Mouse (Mus musculus) midbrain, postnatal 0 days (tissue): ENCODE results near the gene Sufu. TPM values are rescaled to one million over a fixed set of nuclear protein-coding genes. Genes with fewer than 3 reads are reported as not detected.

ENCODE experiments used
- ATAC-seq: fragments of 200-750 bp; cut with Nextera tagmentation; 2 replicates; pipeline ENCODE4 v1.8.0; 2017; ENCODE audit warnings: moderate number of reproducible peaks, mild to moderate bottlenecking, moderate TSS enrichment, moderate library complexity; ENCODE audit not compliant: low FRiP score
- DNase-seq: peaks from one replicate; pipeline ENCODE4 v3.0.0-alpha.2; 2015; ENCODE audit warnings: low spot score
- H3K27ac ChIP-seq: fragments of 300-500 bp; sonication (generic); 2 replicates; pipeline ENCODE4 v1.5.1; 2014; ENCODE audit warnings: low read depth, mild to moderate bottlenecking, low read length, mixed read lengths
- H3K27me3 ChIP-seq: fragments of 300-500 bp; sonication (generic); 2 replicates; pipeline ENCODE4 v1.6.1; 2014; ENCODE audit warnings: low read length, control low read depth, mixed read lengths; ENCODE audit not compliant: insufficient read depth
- H3K36me3 ChIP-seq: fragments of 300-500 bp; sonication (generic); 2 replicates; pipeline ENCODE4 v1.6.1; 2014; ENCODE audit warnings: low read length, control low read depth, mixed read lengths; ENCODE audit not compliant: insufficient read depth
- H3K4me1 ChIP-seq: fragments of 300-500 bp; sonication (generic); 2 replicates; pipeline ENCODE4 v1.6.1; 2014; ENCODE audit warnings: mild to moderate bottlenecking, control low read depth, antibody characterized with exemption, low read length, mixed read lengths; ENCODE audit not compliant: insufficient read depth
- H3K4me2 ChIP-seq: fragments of 300-500 bp; sonication (generic); 2 replicates; pipeline ENCODE4 v1.6.1; 2014; ENCODE audit warnings: low read depth, mild to moderate bottlenecking, low read length, mixed read lengths; ENCODE audit not compliant: poor library complexity, severe bottlenecking
- H3K4me3 ChIP-seq: fragments of 300-500 bp; sonication (generic); 2 replicates; pipeline ENCODE4 v1.5.1; 2014; ENCODE audit warnings: low read depth, mild to moderate bottlenecking, low read length, moderate library complexity
- H3K9ac ChIP-seq: fragments of 300-500 bp; sonication (generic); replicated peaks from 2 replicates; pipeline ENCODE4 v1.6.1; 2014; ENCODE audit warnings: mild to moderate bottlenecking, low read length, moderate library complexity, mixed read lengths; ENCODE audit not compliant: poor library complexity, severe bottlenecking
- H3K9me3 ChIP-seq: fragments of 300-500 bp; sonication (generic); 2 replicates; pipeline ENCODE4 v1.6.1; 2016; ENCODE audit warnings: low read length, control low read depth
- CTCF ChIP-seq: IDR thresholded peaks from 2 replicates; pipeline ENCODE4 v1.5.1; 2016; ENCODE audit warnings: antibody characterized with exemption, mild to moderate bottlenecking
- WGBS: fragments of 180-500 bp; shearing (Covaris S2); extraction: QIAGEN DNeasy Blood & Tissue Kit; methylation state at CpG from one replicate; pipeline ENCODE4 v1.1.7; 2014; 5-methylcytosine and 5-hydroxymethylcytosine counted together
- polyA plus RNA-seq: library from polyadenylated mRNA; unstranded; fragments of >200 nt; fragmentation: Nextera tagmentation; extraction: Ambion mirVana; gene quantifications from 2 replicates; pipeline ENCODE4 v1.2.1, GENCODE M21; 2015
- total RNA-seq: library from RNA; depleted of rRNA; stranded (reverse); fragments of >200 nt; gene quantifications from 2 replicates; pipeline ENCODE4 v1.2.3, GENCODE M21; 2014

Sufu gene
- total and polyA plus RNA-seq, 2 experiments from 2014 or later: 11.5 to 13.2 TPM

DNA sequence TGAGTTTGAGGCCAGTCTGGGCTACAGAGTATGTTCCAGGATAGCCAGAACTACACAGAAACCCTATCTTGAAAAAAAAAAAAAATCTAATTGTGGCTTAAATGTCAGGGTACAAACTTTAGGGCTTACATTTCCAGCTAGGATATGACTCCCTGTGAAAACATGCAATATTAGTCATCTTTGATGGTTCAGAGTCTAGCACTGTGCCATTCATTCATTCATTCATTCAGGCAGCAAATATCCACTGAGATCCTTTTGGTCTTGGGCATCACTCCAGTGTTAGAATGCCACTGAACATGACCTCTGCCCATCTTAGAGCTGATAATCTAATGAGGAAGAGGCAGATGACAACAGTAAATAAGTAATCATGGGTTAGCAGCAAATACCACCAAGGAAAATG lies 125.0 kb downstream of the Sufu start:
- ATAC-seq: no peak
- Histone ChIP-seq H3K4me2 (no peak overlapping the region), H3K9me3 (no peaks in the 10 kb centered on the region), H3K27me3 (no peaks in the 10 kb centered on the region), H3K27ac (no peak overlapping the region), H3K9ac (no peak overlapping the region), H3K4me3 (no peak overlapping the region), H3K36me3 (peaks cover 1% of the 10 kb centered on the region; the same call in 1 of the 2 replicates), H3K4me1 (peaks cover 16% of the 10 kb centered on the region)
- DNase-seq: no peak
- no peak for TF ChIP-seq CTCF

DNA sequence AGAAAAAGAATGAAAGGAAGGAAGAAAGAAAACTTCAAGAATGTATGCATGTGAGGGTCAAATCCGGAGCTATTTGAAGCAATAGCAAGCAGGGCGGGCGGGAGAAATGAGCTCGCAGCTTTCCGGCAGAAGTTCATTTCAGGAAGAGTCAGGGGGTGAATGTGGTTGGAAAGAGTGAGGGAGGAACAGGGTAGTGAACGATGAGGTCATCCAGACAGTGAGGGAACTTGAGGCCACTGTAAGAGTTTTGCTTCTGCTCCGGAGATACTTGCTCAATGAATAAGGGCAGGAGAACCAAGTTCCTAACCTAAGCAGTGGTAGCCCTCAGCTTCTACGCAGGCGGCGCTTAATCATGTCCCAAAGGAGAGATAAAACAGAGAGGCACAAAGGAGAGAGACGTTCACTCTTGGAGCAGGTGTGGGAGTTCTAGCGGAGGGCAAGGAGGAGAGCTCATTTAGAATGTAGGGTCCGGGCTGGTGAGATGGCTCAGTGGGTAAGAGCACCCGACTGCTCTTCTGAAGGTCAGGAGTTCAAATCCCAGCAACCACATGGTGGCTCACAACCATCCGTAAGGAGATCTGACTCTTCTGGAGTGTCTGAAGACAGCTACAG lies 125.8 kb downstream of the Sufu start:
- no peaks in the 10 kb centered on the region for H3K36me3 ChIP-seq
- H3K4me3 ChIP-seq: no peak overlapping the region
- no peak for DNase-seq
- ATAC-seq: no peak
- H3K4me1 ChIP-seq: peaks cover 18% of the 10 kb centered on the region
- no peak overlapping the region for H3K4me2 ChIP-seq
- H3K9ac ChIP-seq: no peak overlapping the region
- 51% methylated on average over 15 of the region's 15 CpGs for WGBS
- no peaks in the 10 kb centered on the region for H3K27me3 ChIP-seq
- peak overlapping the region; percentile 76; the same call in 1 of the 2 replicates for H3K27ac ChIP-seq
- H3K9me3 ChIP-seq: no peaks in the 10 kb centered on the region
- no peak for TF ChIP-seq CTCF

DNA sequence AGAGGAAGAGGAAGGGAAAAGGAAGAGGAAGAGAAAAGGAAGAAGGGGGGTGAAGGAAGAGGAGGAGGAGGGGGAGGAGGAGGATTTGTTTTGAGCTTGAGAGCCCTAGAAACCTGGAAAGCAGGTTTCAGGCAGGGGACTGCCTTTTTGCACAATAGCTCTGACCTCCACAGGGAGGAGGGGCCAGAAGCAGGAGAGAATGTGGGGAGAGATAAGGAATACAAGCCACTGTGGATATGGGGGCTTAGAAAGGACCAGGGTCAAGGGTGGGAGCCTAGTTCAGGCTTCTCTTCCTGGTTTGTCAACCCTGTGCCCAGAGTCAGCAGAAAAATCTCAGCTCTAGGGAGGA lies 126.4 kb downstream of the Sufu start:
- Histone ChIP-seq H3K9ac (no peak overlapping the region), H3K4me2 (peak overlapping the region; percentile 52), H3K27me3 (no peaks in the 10 kb centered on the region), H3K36me3 (no peaks in the 10 kb centered on the region), H3K9me3 (no peaks in the 10 kb centered on the region), H3K4me1 (peaks cover 22% of the 10 kb centered on the region), H3K27ac (peak overlapping the region; percentile 76; the same call in 1 of the 2 replicates), H3K4me3 (no peak overlapping the region)
- no peak for TF ChIP-seq CTCF
- ATAC-seq (no peak), DNase-seq (no peak)

DNA sequence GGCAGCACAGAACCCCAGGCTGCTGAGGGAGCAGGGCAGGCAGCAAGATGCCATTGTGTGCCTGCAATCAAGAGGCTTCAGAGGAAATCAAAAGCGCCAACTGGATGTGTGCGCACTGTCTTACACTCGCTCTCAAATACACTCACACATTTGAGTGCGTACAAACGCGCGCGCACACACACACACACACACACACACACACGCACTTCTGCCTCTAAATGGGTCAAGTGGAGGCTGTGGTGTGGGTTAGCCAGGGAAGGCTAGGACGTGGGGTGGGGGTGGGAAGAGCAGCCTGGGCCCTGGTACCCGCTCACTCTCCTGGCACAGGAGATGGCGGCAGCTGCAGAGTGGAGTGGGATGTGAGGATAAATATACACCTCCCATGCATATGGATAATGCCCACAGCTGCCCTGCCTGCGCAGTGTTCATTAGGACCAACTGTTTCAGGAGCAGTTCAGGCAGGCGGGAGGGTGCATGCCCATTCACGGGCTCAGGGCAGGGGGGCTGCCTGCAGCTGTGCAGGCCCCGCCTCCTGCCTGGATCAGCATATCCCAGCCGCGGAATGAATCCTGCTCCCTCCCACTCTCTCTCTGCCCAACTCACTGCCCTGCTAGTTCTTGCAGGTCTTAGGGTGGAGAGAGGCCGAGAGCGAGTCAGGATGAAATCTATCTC lies 126.9 kb downstream of the Sufu start:
- Histone ChIP-seq H3K4me3 (peak overlapping the region; percentile 17), H3K9me3 (no peaks in the 10 kb centered on the region), H3K4me1 (peaks cover 21% of the 10 kb centered on the region), H3K4me2 (peak overlapping the region; percentile 52), H3K9ac (no peak overlapping the region; the same call in 1 of the 2 replicates), H3K36me3 (no peaks in the 10 kb centered on the region), H3K27ac (peak overlapping the region; percentile 76), H3K27me3 (no peaks in the 10 kb centered on the region)
- peak; percentile 83 for ATAC-seq
- WGBS: 4% methylated on average over 20 of the region's 20 CpGs
- DNase-seq: peak; percentile 85
- no peak for TF ChIP-seq CTCF

DNA sequence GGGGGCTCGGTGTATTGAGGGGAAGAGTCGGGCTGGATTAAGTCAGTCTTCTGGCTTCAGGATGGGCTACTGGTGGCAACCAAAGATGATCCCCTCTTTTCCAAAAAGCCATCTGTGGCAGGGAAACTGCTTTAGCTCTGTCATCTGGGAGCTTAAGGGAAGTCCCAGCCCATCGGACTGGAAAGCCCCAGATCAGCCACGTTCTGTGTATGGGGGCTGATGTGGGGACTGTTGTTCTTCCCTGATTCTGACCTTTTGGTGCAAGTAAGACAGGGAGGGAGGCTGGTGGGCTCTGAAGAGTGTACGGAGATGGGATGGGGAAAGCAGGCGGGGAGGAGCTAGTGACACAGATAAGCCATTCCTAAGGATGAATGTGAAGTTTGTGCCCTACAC lies 127.5 kb downstream of the Sufu start:
- H3K9me3 ChIP-seq: no peaks in the 10 kb centered on the region
- H3K27ac ChIP-seq: peak overlapping the region; percentile 76
- DNase-seq (no peak), ATAC-seq (no peak)
- TF ChIP-seq CTCF: no peak
- H3K4me2 ChIP-seq: peak overlapping the region; percentile 52
- H3K9ac ChIP-seq: no peak overlapping the region; the same call in 1 of the 2 replicates
- no peaks in the 10 kb centered on the region for H3K27me3 ChIP-seq
- 13% methylated on average over 6 of the region's 6 CpGs for WGBS
- H3K36me3 ChIP-seq: no peaks in the 10 kb centered on the region
- peak overlapping the region; percentile 17; the same call in 1 of the 2 replicates for H3K4me3 ChIP-seq
- H3K4me1 ChIP-seq: peaks cover 25% of the 10 kb centered on the region

DNA sequence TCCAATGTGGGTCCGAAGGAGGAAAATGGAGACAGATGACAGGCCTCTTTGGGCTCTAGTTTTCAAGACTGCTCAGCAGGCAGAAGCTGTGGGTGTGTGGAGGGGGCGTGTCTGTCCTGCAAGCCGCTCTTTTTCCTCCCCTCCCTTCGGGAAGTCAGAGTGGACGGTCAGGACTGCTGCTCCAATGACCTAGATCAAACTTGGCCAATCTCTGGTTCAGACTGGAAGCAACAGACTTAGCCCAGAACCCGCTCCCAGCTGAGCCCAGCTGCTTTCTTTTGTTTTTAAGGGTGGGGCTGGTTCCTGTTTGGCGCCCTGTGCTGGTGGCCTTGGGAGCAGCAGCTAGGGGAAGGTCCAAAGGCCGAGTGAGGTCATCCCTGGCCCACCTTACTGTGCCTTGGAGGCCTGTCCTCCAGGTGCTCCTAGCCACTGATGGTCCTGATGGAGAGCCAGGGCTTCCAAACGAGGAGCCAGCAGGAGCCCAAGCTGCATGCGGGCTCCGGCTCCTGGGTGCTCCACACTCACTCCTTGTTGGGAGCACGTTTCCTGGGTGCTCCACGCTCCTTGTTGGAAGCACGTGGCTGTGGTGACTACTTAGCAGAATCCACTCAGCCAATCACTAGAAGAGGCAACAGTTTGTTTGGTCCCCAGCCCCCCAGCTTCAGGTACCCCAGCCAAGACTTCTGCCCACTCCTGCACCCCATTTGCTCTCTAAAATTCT lies 128.1 kb downstream of the Sufu start:
- Histone ChIP-seq H3K4me3 (no peak overlapping the region), H3K36me3 (no peaks in the 10 kb centered on the region), H3K4me2 (0 out of 2 replicates have a peak overlapping the region, but pooled peaks have one; percentile 52), H3K9ac (0 out of 2 replicates have a peak overlapping the region, but pooled peaks have one; percentile 4), H3K27ac (peak overlapping the region; percentile 76; the same call in 1 of the 2 replicates), H3K9me3 (no peaks in the 10 kb centered on the region), H3K4me1 (peaks cover 31% of the 10 kb centered on the region), H3K27me3 (no peaks in the 10 kb centered on the region)
- WGBS: 33% methylated on average over 14 of the region's 14 CpGs
- TF ChIP-seq CTCF: peak; percentile 37; the same call in 1 of the 2 replicates
- DNase-seq: no peak
- no peak for ATAC-seq
